Mouse (Mus musculus): ENCODE results near the gene Rhbdl1. TPM values are rescaled to one million over a fixed set of nuclear protein-coding genes. Genes with fewer than 3 reads are reported as not detected.

Rhbdl1 gene
- polyA plus RNA-seq, 1 experiment from 2014 or later: 1.4 TPM

DNA sequence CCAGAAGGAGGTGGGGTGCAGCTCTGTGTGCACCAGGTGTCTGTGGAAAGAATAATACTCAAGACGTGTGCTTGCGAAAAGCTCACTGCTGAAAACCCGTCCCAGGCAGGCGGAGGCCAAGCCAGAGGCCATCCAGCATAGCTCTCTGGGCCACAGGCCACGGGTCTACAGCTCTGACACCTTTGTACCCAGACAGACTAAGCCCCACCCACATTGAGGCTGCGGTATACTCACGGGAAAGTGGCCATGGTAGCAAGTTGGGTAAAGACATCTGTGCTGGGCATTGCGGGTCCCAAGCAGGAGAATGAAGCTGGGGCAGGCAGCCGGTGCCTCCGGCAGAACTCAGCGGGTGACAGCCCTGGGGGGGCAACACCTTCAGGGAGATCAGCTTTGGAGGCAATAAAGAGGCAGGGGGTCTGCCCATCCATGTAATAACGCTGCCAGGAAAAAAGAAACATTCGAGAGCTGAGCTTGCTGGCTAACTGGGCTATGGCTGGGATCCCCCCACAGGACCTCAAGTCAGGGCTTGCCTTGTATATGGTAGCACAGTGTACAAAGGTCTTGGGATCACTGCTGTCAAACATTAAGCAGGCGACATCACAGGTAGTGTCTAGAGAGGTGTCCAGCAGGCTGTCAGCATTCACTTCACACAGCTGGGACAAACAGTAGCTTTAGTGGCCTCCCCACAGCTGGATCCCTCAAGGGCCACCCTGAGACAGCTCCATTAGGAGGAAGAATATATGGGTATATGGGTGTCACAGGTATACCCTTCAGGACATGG lies 2.5 kb upstream of the Rhbdl1 start:
- Histone ChIP-seq H3K4me3 (ENCODE audit: low read depth, low read length) (no peak overlapping the region), H3K36me3 (ENCODE audit: control insufficient read depth, insufficient read depth) (peaks cover 49% of the 10 kb centered on the region), H3K4me1 (replicated peaks; ENCODE audit: control insufficient read depth, insufficient read depth, low read length) (peaks cover 6% of the 10 kb centered on the region; the same call in 1 of the 2 replicates), H3K27me3 (replicated peaks; ENCODE audit: control insufficient read depth, insufficient read depth, low read length) (no peaks in the 10 kb centered on the region), H3K27ac (ENCODE audit: low read depth, low read length) (peak overlapping the region; percentile 85), H3K9me3 (ENCODE audit: control insufficient read depth) (no peaks in the 10 kb centered on the region), H3K9ac (ENCODE audit: low read depth, low read length) (no peak overlapping the region), H3K4me2 (replicated peaks; ENCODE audit: low read depth) (peak overlapping the region; percentile 44)
- no peak for TF ChIP-seq CTCF (IDR thresholded peaks at IDR 0.05; ENCODE audit: low read depth)
- 67% methylated on average over 14 of the region's 14 CpGs for WGBS
- ATAC-seq: peak; percentile 56

DNA sequence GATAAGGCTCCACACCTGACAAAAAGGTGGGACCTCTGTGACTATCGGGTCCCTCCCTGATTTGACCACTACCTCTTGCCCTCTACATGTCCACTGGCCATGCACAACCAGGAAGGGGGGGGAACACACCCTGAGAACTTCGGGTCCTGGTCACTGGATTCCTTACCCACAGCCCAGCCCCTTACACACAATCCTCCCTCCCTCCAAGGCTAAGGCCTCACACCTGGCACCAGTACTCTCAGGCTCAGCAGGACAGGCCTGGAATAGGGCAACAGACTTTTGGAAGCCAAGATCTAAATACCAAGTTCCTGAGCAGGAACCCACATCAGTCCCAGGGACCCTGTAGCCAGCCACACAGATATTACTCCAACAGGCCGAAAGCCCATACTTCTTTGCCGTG lies 1.8 kb upstream of the Rhbdl1 start:
- WGBS: 80% methylated on average over 4 of the region's 4 CpGs
- peak overlapping the region; percentile 85 for H3K27ac ChIP-seq (ENCODE audit: low read depth, low read length)
- ATAC-seq: no peak

DNA sequence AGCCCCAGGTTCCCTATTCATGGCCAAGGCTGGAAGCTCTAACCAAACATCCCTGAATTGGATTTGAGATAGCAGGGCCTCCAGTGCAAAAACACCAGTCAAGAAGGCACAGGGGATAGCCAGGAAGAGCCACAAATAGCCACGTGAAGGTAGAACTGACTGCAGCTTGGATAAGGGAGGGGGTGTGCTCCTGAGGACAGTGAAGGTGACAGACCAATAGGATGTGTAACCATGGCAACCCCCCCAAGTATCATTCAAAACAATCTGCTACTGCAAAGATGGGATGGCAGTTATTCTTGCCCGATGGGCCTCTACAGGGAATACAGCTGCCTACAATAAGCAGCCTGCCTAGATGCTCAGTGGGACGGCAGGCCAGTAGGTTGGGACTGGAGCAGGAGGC lies 438 bp upstream of the Rhbdl1 start:
- WGBS: 48% methylated on average over 3 of the region's 3 CpGs
- no peak for ATAC-seq
- no peak overlapping the region for H3K4me3 ChIP-seq (ENCODE audit: low read depth, low read length)
- peaks cover 48% of the 10 kb centered on the region for H3K36me3 ChIP-seq (ENCODE audit: control insufficient read depth, insufficient read depth)
- no peak overlapping the region for H3K27ac ChIP-seq (ENCODE audit: low read depth, low read length)
- 0 out of 2 replicates have a peak overlapping the region, but pooled peaks have one; percentile 3 for H3K9ac ChIP-seq (ENCODE audit: low read depth, low read length)
- no peak overlapping the region; the same call in 1 of the 2 replicates for H3K4me2 ChIP-seq (replicated peaks; ENCODE audit: low read depth)
- no peaks in the 10 kb centered on the region for H3K9me3 ChIP-seq (ENCODE audit: control insufficient read depth)
- TF ChIP-seq CTCF (IDR thresholded peaks at IDR 0.05; ENCODE audit: low read depth): no peak
- H3K27me3 ChIP-seq (replicated peaks; ENCODE audit: control insufficient read depth, insufficient read depth, low read length): no peaks in the 10 kb centered on the region
- peaks cover 2% of the 10 kb centered on the region; the same call in 1 of the 2 replicates for H3K4me1 ChIP-seq (replicated peaks; ENCODE audit: control insufficient read depth, insufficient read depth, low read length)

More for the DNA sequence above, 1.8 kb upstream of the Rhbdl1 start:
- no peak for TF ChIP-seq CTCF (IDR thresholded peaks at IDR 0.05; ENCODE audit: low read depth)
- H3K9ac ChIP-seq (ENCODE audit: low read depth, low read length): no peak overlapping the region
- peak overlapping the region; percentile 44 for H3K4me2 ChIP-seq (replicated peaks; ENCODE audit: low read depth)
- H3K27me3 ChIP-seq (replicated peaks; ENCODE audit: control insufficient read depth, insufficient read depth, low read length): no peaks in the 10 kb centered on the region
- peaks cover 5% of the 10 kb centered on the region; the same call in 1 of the 2 replicates for H3K4me1 ChIP-seq (replicated peaks; ENCODE audit: control insufficient read depth, insufficient read depth, low read length)
- peaks cover 49% of the 10 kb centered on the region for H3K36me3 ChIP-seq (ENCODE audit: control insufficient read depth, insufficient read depth)
- no peak overlapping the region for H3K4me3 ChIP-seq (ENCODE audit: low read depth, low read length)
- no peaks in the 10 kb centered on the region for H3K9me3 ChIP-seq (ENCODE audit: control insufficient read depth)

DNA sequence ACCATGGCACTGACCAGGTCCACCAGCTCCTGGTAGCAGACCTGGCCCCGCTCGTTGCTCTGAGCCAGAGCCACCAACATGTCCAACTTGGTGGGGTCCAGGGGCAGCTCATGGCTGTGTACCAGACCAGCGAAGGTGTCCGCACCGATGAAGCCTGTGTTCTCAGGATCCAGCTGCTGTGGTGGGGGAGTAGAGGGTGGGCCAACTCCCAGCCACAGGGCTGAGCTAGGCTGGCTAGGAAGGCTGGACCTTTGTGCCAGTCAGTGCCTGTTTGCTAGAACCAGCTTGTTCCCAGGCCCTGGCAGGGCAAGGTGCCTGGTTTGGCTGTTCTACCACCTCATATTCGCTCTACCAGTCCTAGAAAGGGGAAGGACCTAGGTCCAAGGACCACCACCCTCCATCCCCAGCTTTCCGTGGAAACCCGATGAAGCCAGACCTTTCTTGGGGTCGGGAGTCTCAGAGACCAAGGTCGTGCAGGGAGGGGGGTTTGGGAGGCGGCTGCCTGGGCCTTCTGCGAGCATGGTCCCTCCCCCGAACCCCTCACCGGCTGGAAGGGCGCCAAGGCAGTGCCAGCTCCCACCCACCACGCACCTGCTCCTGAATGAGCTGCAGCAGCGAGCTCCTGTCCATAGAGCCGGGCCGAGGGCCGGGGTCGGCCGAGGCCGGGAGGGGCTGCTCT lies 559 bp downstream of the Rhbdl1 start:
- no peak for TF ChIP-seq CTCF (IDR thresholded peaks at IDR 0.05; ENCODE audit: low read depth)
- H3K27me3 ChIP-seq (replicated peaks; ENCODE audit: control insufficient read depth, insufficient read depth, low read length): no peaks in the 10 kb centered on the region
- H3K4me1 ChIP-seq (replicated peaks; ENCODE audit: control insufficient read depth, insufficient read depth, low read length): peaks cover 6% of the 10 kb centered on the region; the same call in 1 of the 2 replicates
- no peak for ATAC-seq
- H3K4me3 ChIP-seq (ENCODE audit: low read depth, low read length): peak overlapping the region; percentile 34
- peaks cover 40% of the 10 kb centered on the region for H3K36me3 ChIP-seq (ENCODE audit: control insufficient read depth, insufficient read depth)
- no peak overlapping the region; the same call in 1 of the 2 replicates for H3K27ac ChIP-seq (ENCODE audit: low read depth, low read length)
- 23% methylated on average over 23 of the region's 23 CpGs for WGBS
- peak overlapping the region; percentile 93 for H3K4me2 ChIP-seq (replicated peaks; ENCODE audit: low read depth)
- H3K9ac ChIP-seq (ENCODE audit: low read depth, low read length): peak overlapping the region; percentile 51
- no peaks in the 10 kb centered on the region for H3K9me3 ChIP-seq (ENCODE audit: control insufficient read depth)

DNA sequence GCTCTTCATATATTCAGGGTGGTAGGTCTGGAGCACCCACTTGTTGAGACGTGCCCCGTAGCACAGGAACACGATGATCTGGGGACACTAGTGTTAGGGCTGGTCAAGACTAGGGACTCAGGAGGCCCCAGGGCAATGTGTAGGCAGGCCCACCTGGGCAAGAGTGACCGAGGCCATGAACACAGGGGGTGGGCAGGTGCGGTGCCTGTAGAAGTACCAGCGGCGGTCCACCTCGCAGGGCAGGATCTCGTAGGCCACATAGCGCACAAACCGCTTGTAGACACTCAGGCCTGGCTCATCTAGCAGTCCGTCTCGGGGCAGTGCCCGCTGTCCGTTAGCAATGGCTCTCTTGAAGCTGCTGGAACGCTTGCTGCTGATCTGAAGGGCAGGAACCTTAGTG lies 1.3 kb downstream of the Rhbdl1 start:
- peak overlapping the region; percentile 93 for H3K4me2 ChIP-seq (replicated peaks; ENCODE audit: low read depth)
- peaks cover 11% of the 10 kb centered on the region; the same call in 1 of the 2 replicates for H3K4me1 ChIP-seq (replicated peaks; ENCODE audit: control insufficient read depth, insufficient read depth, low read length)
- WGBS: 90% methylated on average over 16 of the region's 16 CpGs
- H3K27me3 ChIP-seq (replicated peaks; ENCODE audit: control insufficient read depth, insufficient read depth, low read length): no peaks in the 10 kb centered on the region
- H3K9me3 ChIP-seq (ENCODE audit: control insufficient read depth): no peaks in the 10 kb centered on the region
- H3K27ac ChIP-seq (ENCODE audit: low read depth, low read length): no peak overlapping the region
- ATAC-seq: no peak
- H3K36me3 ChIP-seq (ENCODE audit: control insufficient read depth, insufficient read depth): peaks cover 40% of the 10 kb centered on the region
- TF ChIP-seq CTCF (IDR thresholded peaks at IDR 0.05; ENCODE audit: low read depth): no peak
- H3K4me3 ChIP-seq (ENCODE audit: low read depth, low read length): no peak overlapping the region
- H3K9ac ChIP-seq (ENCODE audit: low read depth, low read length): peak overlapping the region; percentile 22; the same call in 1 of the 2 replicates

DNA sequence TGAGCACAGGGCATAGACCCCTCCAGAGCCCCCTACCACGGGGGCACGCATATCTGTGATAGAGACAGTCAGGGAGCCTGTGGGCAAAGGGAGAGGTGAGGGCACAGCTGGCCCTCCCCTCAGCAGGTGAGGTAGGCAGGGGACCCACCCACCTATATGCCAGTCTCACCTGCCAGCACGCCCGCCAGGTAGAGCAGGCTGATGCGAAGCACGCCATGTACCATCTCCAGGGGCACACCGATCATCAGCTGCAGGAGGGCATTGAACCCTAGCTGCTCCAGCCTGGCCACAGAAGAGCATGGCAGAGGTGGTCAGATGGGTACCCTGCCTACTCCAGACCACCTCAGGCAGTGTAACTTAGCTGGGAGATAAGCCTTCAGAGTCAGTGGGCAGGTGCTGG lies 1.8 kb downstream of the Rhbdl1 start:
- no peaks in the 10 kb centered on the region for H3K9me3 ChIP-seq (ENCODE audit: control insufficient read depth)
- H3K27me3 ChIP-seq (replicated peaks; ENCODE audit: control insufficient read depth, insufficient read depth, low read length): no peaks in the 10 kb centered on the region
- peak overlapping the region; percentile 93 for H3K4me2 ChIP-seq (replicated peaks; ENCODE audit: low read depth)
- TF ChIP-seq CTCF (IDR thresholded peaks at IDR 0.05; ENCODE audit: low read depth): no peak
- WGBS: 89% methylated on average over 7 of the region's 7 CpGs
- no peak for ATAC-seq
- no peak overlapping the region for H3K27ac ChIP-seq (ENCODE audit: low read depth, low read length)
- H3K36me3 ChIP-seq (ENCODE audit: control insufficient read depth, insufficient read depth): peaks cover 41% of the 10 kb centered on the region
- H3K9ac ChIP-seq (ENCODE audit: low read depth, low read length): no peak overlapping the region
- H3K4me1 ChIP-seq (replicated peaks; ENCODE audit: control insufficient read depth, insufficient read depth, low read length): peaks cover 11% of the 10 kb centered on the region; the same call in 1 of the 2 replicates
- H3K4me3 ChIP-seq (ENCODE audit: low read depth, low read length): no peak overlapping the region
